Mouse (Mus musculus) adrenal gland, postnatal 10 days (tissue): ENCODE data around the gene Rbms3. TPM values are rescaled to one million over a fixed set of nuclear protein-coding genes. Genes with fewer than 3 reads are reported as not detected.

ENCODE experiments used
- DNase-seq: peaks from one replicate; pipeline ENCODE4 v3.0.0; 2021; ENCODE audit warnings: mixed read lengths
- total RNA-seq, 2 experiments: library from RNA; stranded (reverse); gene quantifications; 2 replicates each; pipeline ENCODE4 v1.2.3; 2021

Gene Rbms3
- total RNA-seq, 2 experiments from 2014 or later = 26.0 to 36.4 TPM

DNA sequence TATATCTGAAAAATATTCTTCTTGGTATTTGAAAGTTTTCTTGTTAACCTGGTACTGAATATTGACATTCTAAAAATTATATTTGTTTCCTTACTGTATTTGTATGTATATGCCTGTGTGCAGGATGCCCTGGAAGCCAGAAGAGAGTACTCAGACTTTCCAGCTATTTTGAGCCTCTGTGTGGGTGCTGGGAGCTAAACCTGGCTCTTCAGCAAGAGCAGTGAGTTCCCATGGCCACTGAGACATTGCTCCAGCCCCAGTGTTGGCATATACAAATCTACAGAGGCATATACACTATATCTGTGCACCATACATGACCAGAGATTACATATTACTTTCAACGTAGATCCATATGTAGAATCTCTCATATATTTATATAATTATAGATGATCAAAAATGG lies 581.1 kb downstream of the Rbms3 start:
- DNase-seq = no peak

DNA sequence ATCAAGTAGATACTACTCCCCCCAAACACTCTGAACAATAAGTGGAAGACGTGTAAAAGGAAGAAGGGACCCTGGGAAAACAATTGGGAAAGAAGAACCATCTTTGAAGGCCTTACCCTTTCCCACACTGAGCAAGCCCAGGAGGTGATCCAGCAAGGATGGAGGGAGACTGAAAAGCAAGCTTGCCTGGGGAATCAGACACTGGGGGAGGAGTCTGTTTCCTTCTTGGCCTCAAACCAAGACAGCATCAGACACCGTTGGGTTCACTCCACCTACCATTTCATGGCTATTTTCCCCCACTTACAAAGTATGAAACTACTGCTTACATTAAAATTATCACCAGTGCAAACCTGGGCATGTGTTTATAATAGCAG lies 587.7 kb downstream of the Rbms3 start:
- DNase-seq = no peak

DNA sequence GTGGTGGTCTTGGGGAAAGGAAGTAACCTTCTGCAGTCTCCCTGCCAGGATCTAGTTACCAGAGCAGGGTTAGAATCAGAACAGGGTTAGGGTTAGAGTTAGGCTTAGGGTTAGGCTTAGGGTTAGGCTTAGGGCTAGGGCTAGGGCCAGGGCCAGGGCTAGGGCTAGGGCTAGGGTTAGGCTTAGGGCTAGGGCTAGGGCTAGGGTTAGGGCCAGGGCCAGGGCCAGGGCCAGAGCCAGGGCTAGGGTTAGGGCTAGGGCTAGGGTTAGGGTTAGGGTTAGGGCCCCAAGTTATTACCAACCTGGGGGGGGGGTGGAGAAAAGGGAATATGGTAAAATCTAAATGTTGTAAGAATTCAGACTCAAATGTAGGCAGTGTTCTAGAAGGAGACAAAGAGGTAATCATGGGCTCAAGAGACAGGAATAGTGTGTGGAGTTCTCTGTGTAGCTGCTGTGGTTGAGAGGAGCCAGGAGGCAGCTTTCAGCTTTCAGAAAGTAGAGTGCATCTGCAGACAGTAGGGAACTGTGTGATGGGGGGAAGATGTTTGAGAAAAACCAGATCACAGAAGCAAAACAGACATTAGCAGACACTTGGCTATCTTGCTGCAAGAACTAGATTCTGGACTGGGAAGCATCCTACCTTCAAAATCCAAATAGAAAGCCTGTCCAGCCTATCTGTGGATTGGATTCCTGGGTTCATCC lies 588.3 kb downstream of the Rbms3 start:
- no peak for DNase-seq

DNA sequence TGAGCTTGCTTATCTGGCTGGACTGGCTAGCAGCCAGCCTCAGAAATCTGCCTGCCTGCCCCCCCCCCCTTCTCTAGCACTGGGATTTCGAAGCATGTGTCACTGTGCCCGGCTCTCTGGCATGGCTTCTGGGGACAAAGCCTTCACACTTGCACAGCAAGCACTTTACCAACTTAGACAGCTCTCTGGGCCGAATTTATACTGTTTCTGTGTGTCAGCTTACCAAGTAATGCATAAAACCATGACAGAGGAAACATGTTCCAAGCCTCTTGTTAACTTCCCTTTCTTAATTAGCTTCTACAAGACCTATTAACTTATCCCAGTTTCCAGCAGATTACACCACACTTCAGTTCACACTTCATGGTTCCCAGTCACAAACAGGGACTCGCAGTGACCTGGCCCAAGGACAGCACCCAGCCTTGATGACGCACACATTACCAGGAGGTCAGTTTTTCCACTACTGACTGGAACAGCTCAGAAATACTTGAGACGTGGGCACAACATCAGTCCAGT lies 589.7 kb downstream of the Rbms3 start:
- peak; percentile 78 for DNase-seq

DNA sequence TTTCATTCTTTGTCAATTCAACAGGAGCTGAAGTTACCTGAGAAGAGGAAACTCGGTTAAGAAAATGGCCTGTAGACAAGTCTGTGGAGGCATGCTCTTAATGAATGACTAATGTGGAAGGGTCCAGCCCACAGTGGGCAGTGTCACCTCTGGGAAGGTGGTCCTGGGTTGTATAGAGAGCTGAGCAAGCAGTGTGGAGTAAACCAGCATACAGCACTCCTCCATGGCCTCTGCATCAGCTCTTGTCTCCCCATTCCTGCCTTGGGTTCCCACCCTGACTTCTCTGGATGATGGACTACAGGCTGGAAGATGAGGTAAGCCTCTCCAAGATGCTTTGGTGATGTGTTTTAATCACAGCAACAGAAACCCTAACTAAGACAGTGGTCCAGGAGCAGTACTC lies 597.0 kb downstream of the Rbms3 start:
- no peak for DNase-seq

DNA sequence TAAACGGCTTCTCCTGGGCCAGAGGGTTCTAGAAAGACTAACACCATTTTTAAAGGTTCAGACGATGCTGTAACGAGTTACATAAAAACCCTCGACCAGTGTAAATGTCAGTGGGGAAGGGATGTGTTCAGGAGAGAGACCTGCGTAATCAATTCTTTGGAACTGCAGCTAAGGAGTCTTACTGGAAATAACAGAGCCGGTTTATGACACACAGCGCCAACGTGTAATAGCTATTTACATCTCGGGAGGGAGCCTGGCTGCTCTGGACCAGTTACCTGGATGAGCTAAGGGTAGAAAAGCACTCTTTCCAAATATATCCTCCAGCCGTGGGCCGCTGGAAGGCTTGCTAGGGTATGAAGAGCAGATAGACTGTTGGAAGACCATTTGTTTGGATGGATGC lies 598.5 kb downstream of the Rbms3 start:
- no peak for DNase-seq

DNA sequence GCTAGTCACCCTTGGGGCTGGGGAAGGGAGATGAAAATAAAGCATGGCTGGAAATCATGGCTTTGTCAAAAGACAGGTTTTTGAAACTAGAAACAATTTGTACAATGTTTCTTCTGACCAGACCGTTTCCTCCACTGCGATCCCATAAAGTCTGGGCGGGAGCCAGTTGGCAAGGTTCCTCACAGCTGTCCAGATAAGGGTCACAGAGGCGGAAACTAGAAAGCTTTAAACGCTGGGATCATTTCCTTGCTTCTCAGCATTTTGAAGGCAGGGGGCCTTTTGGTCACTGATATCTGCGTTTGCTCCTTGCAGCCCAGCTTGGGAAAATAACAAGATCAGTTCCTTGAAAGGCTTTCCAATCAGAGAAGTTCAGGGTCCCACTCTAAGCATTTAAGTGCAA lies 598.9 kb downstream of the Rbms3 start:
- DNase-seq = peak; percentile 94

DNA sequence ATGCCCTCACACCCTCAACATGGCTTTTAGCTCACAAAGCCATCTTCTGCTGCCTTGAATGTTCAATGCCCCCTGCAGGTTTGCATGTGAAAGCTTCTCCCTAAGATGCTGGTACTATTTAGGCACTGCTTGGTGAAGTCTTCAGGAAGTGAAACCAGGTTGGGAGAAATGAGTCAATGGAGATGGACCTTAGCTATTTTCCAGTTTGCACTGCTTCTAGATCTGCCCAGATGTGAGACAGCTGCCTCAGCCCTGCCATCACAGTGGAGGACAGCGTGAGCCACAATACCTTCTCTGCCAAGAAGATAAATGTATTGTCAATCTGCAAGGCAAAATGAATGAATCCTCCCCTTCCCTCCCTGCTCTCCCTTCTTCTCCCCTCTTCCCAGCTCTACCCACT lies 599.8 kb downstream of the Rbms3 start:
- no peak for DNase-seq

DNA sequence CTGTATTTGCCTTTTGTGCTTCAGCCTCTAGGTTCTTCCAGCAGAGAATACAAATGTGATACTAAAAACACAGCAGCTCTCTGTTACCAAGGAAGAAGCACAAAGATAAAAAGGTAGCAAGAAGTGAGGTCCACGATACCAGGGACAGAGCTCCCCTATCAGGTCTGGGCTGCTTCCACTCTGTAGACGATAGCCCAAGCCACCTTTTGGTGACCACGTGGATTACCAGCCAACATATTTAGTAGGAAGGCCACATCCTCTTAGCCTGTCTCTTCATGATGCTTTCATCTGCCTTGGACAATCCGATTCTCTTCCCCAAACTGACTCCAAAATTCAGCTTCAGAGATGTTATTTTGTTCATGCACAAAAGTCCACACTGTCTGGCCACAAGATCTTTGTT lies 601.1 kb downstream of the Rbms3 start:
- no peak for DNase-seq

DNA sequence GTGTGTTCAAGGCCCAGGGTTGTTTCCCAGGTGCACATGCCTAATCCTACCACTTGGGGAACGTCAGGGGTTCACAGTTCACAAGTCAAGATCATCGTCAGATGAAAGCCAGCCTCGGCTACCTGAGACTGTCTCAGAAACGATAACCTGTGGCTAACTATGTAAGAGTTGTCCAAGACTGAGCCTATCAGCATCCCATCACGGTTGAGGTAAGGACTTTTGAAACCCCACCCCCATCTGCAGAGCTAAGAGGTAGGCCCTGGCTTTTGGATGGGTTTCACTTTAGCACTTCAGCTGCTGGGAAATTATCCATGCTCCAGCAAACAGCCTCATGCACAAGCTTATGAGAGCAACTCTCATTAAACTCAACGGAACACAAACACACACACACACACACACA lies 607.6 kb downstream of the Rbms3 start:
- no peak for DNase-seq

DNA sequence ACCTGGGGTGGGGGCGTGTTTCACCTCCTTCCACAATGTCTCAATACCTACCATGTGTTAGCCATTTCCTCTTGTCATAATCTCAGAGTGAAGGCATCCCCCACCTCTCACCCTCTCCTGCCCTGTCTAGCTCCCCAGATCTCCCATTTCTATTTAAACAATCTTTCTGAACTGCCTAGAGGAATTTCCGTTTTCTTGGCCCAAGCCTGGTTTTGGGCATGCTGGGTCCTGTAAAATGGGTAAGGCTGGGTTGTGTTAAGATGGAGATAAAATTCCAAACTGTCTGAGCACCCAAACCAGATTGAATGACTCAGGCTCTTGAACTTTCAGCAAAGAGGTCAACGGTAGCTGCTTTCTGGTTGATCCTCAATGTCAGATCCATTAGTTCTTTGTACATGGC lies 608.2 kb downstream of the Rbms3 start:
- DNase-seq = no peak

DNA sequence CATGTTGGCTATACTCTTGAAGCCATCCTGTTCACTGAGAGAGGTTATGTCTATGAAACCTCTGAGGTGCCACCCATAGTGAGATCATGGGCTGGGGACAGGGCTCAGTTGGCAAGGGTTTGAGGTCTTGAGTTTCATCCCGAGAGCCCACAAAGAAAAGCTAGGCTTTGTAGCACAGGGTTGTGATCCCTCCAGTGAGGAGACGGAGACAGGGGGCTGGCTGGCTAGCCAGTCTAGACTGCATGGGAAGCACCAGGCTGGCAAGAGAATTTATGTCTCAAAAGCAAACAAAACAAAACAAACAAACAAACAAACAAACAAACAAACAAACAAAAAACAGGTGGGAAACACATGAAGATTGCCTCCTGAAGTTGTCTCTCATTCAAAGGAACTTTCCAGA lies 609.5 kb downstream of the Rbms3 start:
- DNase-seq = no peak

DNA sequence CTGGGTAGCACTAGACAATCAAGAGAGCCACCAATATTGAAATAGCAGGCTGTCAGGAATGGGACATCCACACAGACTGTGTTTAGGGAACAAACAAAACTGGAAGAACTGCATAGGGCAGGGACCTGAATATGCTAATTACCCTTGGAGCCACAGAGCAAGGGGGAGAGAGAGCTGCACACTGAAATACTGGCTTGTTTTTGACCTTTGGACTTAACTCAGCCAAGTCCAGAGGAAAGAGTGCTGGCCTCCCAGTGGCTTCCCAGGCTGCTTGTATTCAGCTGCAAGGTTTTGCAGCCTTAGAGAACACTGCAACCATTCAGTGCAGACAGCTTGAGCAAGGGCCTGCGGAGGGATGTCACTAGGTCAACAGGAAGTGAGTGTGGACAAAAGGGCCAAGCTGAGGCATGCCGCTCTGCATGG lies 611.0 kb downstream of the Rbms3 start:
- DNase-seq = peak; percentile 32

DNA sequence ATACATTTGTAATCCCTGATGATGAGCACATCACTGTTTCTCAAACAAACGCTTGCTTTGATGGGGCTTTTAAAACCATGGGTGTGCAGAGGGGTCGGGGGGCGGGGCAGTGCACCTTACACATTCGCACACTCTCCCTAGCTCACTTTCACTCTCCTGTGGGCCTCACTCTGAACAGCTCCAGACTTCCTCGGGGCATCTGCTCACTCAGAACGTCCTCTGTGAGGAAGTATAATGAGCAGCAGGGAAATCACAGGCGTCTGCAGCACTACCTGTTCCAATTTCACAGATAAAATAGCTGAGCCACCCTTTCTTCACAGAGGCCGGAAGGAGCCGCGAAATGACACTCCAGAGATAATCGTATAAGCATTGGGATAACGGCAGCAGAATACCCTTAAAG lies 611.4 kb downstream of the Rbms3 start:
- no peak for DNase-seq

DNA sequence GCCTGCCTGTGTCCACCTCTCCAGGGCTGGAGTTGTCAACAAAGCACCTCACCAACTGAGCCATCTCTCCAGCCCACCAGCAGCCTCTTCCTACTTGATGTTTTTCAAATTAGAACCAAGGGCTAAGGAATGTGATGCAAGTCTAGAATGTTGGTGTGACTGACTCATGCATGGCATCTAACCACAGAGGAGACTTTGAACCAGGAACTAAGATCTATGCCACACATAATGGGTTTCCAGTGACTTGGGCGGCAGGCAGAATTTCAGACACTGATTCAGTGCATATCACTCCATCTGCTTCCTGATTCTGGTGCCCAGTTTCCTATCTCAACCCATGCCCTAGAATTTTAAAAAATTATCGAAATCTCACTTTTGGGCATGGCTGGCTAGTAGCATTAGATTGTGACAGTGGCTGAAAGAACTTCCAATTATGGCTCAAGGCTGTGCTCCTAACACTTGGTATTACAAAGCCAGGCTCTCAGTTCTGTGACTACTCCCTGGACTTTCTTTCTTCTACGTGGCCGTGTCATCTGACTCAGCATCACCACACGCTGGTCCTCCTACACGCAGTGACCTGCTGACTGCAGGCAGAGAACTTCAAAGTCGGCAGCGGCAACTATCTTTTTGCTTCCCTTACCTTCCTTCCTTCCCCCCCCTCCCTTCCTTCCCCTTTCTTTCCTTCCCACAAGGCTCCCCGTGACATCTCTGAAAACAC lies 613.0 kb downstream of the Rbms3 start:
- no peak for DNase-seq

DNA sequence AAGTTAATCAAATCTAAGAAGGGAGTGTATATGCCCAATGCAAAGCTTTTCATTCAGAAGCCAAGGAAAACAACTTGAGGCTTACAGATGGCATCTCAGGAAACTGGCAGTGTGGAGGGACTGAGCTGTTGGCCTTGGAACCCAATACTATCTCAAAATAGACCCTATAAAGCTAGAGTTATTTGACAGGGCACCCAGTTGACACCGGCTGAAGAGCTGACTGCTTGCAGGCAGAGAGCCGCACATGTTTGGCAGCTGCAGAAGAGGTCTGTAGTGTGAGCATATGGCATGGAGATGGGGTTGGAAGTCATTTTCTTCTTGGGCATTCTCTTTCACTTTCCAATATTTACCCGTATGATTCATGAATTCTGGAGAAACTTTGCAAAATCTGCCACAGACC lies 616.3 kb downstream of the Rbms3 start:
- no peak for DNase-seq

DNA sequence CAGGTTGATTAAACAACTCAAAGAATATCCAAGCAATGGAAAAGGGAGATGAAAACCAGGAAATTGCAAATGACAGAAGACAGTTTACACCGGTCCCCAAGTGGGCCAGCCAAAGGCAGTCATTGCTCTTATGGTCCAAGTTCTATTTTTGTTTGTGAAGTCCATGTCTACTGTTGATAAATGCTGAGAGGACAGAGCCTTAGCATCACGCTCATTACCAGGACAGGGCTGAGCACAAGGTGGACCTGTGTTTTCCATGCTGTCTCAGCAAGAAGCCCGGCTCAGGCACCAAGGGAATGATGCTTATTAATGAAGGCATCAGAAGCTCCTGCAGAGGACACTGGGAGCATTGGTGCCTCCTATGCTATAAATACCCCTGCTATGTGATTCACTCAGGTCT lies 618.9 kb downstream of the Rbms3 start:
- no peak for DNase-seq

DNA sequence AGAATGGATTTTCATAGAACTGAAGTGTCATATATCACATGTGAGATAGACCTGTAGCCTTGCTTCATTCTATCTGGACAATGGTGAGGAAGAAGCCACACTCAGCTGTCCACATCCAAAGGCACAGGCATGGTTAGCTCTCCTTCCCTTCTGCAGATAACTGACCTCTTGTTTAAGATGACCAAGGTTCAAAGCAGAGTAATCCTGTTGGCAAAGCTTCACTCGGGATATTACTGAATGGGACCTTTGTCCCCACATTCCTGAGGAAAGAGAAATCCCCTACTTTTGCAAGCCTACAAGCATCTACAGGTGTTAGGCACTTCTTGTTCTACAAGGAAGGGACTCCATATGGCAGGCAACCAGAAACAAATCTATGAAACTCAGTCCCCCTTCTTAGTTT lies 621.5 kb downstream of the Rbms3 start:
- no peak for DNase-seq

DNA sequence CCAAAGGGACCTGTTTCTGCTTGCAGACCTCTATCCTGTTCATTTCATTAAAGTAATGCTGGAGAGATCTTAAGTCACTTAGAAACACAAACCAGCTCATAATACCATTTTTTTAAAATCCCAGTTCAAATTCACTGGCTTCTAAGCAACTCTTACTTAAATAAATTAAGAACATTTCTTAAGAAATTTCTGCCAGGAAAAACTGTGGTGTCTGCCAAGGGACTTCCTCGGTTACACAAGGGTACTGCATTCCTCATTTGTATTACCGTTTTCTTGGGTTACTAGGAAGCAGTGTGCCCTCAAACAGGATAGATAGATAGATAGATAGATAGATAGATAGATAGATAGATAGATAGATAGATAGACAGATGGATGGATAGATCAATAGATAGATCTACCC lies 627.6 kb downstream of the Rbms3 start:
- peak; percentile 21 for DNase-seq

DNA sequence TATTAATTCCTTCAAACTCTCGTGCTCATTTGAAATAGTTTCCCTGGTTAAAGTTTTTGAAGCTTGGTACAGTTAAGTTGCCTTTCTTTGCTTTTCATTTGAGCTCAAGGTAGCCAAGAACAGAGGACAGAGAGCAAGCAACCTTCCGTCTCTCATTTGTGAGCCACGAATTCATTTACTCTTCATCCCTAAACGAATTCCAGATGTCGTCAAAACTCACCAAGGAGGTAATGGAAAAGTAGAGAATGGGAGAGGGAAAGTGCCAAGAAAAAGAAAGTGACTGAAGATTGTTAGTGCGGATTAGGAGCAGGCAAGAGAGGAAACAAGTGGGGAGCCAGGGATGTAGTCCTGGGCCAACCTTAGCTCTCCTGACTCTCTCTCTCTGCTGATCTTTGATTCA lies 630.5 kb downstream of the Rbms3 start:
- DNase-seq = no peak

DNA sequence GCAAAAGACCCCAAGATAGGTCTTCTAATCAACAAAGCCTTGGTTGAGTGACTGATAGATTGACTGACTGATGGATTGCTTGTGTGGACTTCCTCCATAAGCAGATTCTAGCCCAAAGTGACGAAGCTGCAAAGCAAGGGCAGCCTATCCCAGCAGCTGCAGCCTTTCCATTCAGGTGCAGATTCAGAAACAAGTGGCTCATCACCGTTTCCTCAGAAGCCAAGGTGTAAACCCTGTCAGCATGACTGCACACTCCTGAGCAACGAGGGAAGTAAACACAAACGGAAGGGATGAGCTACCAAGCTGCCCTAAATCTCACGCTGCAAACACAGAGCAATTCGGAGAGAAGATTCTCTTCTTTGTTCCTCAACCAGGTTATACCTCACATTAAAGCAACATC lies 639.4 kb downstream of the Rbms3 start:
- DNase-seq = no peak

DNA sequence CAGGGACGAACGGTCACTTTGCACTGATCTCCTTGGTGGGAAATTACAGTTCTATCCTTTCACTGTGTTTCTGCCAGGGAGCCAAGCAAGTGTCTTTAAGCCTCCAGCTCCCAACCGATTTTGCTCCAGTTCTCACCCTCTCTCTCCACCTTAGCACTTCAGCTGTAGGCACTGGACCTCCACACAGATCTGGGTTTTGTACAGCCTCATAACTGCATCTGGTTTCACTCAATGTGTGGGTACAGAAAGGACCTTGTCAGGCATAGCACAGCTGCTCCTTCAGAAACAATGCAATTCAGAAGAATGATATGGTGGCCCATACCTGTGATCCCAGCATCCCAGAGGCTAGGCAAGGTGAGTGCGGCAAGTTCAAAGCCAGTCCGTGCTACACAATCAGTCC lies 648.9 kb downstream of the Rbms3 start:
- DNase-seq = no peak

DNA sequence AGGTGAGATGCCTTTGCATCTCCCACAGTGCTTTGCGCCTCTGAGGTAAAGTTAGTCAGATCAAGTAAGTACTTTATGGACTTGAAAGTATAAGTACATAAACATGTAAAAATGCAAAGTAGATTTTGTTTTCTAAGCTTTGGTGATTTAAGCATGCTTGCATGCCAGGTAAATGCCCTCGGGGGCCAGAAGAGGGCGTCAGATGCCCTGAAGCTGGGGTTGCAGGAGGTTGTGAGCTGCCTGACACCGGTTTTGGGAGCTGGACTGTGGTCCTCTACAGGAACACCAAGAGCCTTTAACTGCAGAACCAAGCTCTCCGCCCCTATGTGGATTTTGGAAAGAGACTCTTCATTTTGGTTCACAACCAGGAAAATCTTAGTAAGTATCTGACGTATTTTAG lies 652.3 kb downstream of the Rbms3 start:
- DNase-seq = no peak
